Mouse (Mus musculus) bone marrow, adult 2 months (tissue): ENCODE measurements around the gene AU021092.

Experiments used
- CTCF ChIP-seq: fragments of 200-500 bp; IDR thresholded peaks from 2 replicates; pipeline ENCODE4 v1.5.1; 2011; ENCODE audit warnings: low read length, control low read depth; ENCODE audit not compliant: control insufficient read depth, insufficient read depth
- POLR2A ChIP-seq: fragments of 200-500 bp; IDR thresholded peaks from 2 replicates; pipeline ENCODE4 v1.6.1; 2011; ENCODE audit warnings: low read depth, mild to moderate bottlenecking, control low read depth, low read length, borderline replicate concordance; ENCODE audit not compliant: control insufficient read depth

- TF ChIP-seq CTCF: no peak
- TF ChIP-seq POLR2A: no peak
Measured at GRCm38 (mm10) chr16:5206051-5206450, 16.0 kb downstream of the AU021092 start.
